Mouse (Mus musculus) lung, postnatal 0 days (tissue): Measurements from ENCODE around the gene Cd80.

ENCODE experiments used
- CTCF ChIP-seq: IDR thresholded peaks from 2 replicates; pipeline ENCODE4 v1.5.1; 2016; ENCODE audit warnings: antibody characterized with exemption, mild to moderate bottlenecking
- EP300 ChIP-seq: IDR thresholded peaks from 2 replicates; pipeline ENCODE4 v1.6.1; 2016; ENCODE audit warnings: antibody characterized with exemption, mild to moderate bottlenecking, control low read depth

GRCm38 (mm10) chr16:38459990-38460389 is 4.6 kb downstream of the Cd80 start:
- TF ChIP-seq CTCF, result no peak
- TF ChIP-seq EP300, result no peak
